Mouse (Mus musculus) Patski (cell line): ENCODE measurements around the gene Spast. TPM values are rescaled to one million over a fixed set of nuclear protein-coding genes. Genes with fewer than 3 reads are reported as not detected.
A peak's percentile ranks its signal among the peaks of the same experiment; 100 is the strongest.
"Not testable (repeated sequence)": the region's sequence is repeated elsewhere in the genome, so short reads cannot be mapped to it uniquely, and the experiment has no call there.

Experiments
- ATAC-seq: fragments of 100-300 bp; one replicate; pipeline ENCODE4 v1.8.0; 2021
- CTCF ChIA-PET: fragments of 350-600 bp; sonication (Branson Sonifier 250); formaldehyde crosslinking; loops from one replicate; lab custom pipeline; 2022; ENCODE audit warnings: inconsistent platforms; lab: Charles Lee
- POLR2A ChIA-PET: fragments of 350-600 bp; sonication (Branson Sonifier 250); formaldehyde crosslinking; loops from one replicate; lab custom pipeline; 2022; ENCODE audit warnings: antibody characterized with exemption, inconsistent platforms; lab: Charles Lee
- DNase-seq: peaks from one replicate; pipeline ENCODE4 v3.0.0-alpha.2; 2011; ENCODE audit warnings: low read depth, low spot score
- H3K27me3 ChIP-seq: fragments of 371-371 bp; one replicate; pipeline ENCODE4 v1.5.1; 2021
- CTCF ChIP-seq: fragments of 100-300 bp; IDR thresholded peaks from one replicate; pipeline ENCODE4 v1.5.1; 2021
- in situ Hi-C: fragments of 300-500 bp; cut with MboI; formaldehyde crosslinking; loops from 3 replicates; pipeline ENCODE4 v1.11.1; 2018; ENCODE audit warnings: low pct_unique_long_range_greater_than_20kb, mixed read lengths
- polyA plus RNA-seq: library from polyadenylated mRNA; unstranded; gene quantifications from one replicate; pipeline ENCODE4 v1.2.3, GENCODE M21; 2021

Spast gene
- polyA plus RNA-seq, 1 experiment from 2014 or later: 27.5 TPM

- ATAC-seq: no peak
- ChIA-PET CTCF (interaction anchor here (0.8 to 1.5 kb wide), 2 partner anchors 16 to 275 kb away, joined by 3 read pairs; no protein-coding TSS in a partner anchor), POLR2A (interaction anchor here (0.7 kb wide), 1 partner anchor 19 kb away, joined by 3 read pairs; no protein-coding TSS in a partner anchor)
- no peak for DNase-seq
- no peaks in the 10 kb centered on the region for H3K27me3 ChIP-seq
- in situ Hi-C loops: loop anchor here (5.0 to 25.0 kb wide), 2 partner anchors 404 to 1459 kb away; partner anchors contain the start of gene Ypel5
- peak; percentile 91 for TF ChIP-seq CTCF
Measured at GRCm38 (mm10) chr17:74296076-74296823, 42.5 kb upstream of the Spast start.

GRCm38 (mm10) chr17:74296991-74297390 is 41.8 kb upstream of the Spast start:
- DNase-seq, H3K27me3 ChIP-seq, ATAC-seq, POLR2A ChIA-PET: not testable (repeated sequence)
- in situ Hi-C loops: loop anchor here (5.0 to 25.0 kb wide), 2 partner anchors 405 to 1460 kb away; partner anchors contain the start of gene Ypel5
- CTCF ChIA-PET: interaction anchor here (1.5 kb wide), 1 partner anchor 276 kb away, joined by 3 read pairs; no protein-coding TSS in a partner anchor

GRCm38 (mm10) chr17:74300089-74300488 is 38.7 kb upstream of the Spast start:
- DNase-seq (no peak), ATAC-seq (no peak)
- ChIA-PET CTCF (no interaction called here), POLR2A (no interaction called here)
- no peaks in the 10 kb centered on the region for H3K27me3 ChIP-seq
- no peak for TF ChIP-seq CTCF
- in situ Hi-C loops: loop anchor here (5.0 kb wide), 1 partner anchor 263 kb away; no protein-coding TSS in a partner anchor

- CTCF ChIA-PET: no interaction called here
- in situ Hi-C loops: loop anchor here (5.0 kb wide), 1 partner anchor 267 kb away; no protein-coding TSS in a partner anchor
- no peak for ATAC-seq
Measured at GRCm38 (mm10) chr17:74304060-74304459, 34.7 kb upstream of the Spast start.

GRCm38 (mm10) chr17:74305616-74306015 is 33.2 kb upstream of the Spast start:
- ATAC-seq (no peak), DNase-seq (no peak)
- ChIA-PET CTCF (no interaction called here), POLR2A (interaction anchor here (1.0 kb wide), 1 partner anchor 223 kb away, joined by 3 read pairs; the partner anchor contains the start of gene Birc6)
- no peak for TF ChIP-seq CTCF
- in situ Hi-C loops: no loop called here
- no peaks in the 10 kb centered on the region for H3K27me3 ChIP-seq

More at GRCm38 (mm10) chr17:74304060-74304459, 34.7 kb upstream of the Spast start:
- DNase-seq: no peak
- H3K27me3 ChIP-seq: no peaks in the 10 kb centered on the region
- no peak for TF ChIP-seq CTCF
- POLR2A ChIA-PET: no interaction called here

- no peak for ATAC-seq
- CTCF ChIA-PET: no interaction called here
- POLR2A ChIA-PET: no interaction called here
Measured at GRCm38 (mm10) chr17:74306021-74306420, 32.8 kb upstream of the Spast start.

GRCm38 (mm10) chr17:74315445-74316308 is 23.1 kb upstream of the Spast start:
- peak; percentile 66 for ATAC-seq
- no peaks in the 10 kb centered on the region for H3K27me3 ChIP-seq
- in situ Hi-C loops: no loop called here
- no peak for TF ChIP-seq CTCF
- no peak for DNase-seq
- ChIA-PET POLR2A (interaction anchor here (0.6 to 1.2 kb wide), 2 partner anchors 19 to 139 kb away, joined by 3 to 4 read pairs; no protein-coding TSS in a partner anchor), CTCF (no interaction called here)

More at GRCm38 (mm10) chr17:74306021-74306420, 32.8 kb upstream of the Spast start:
- H3K27me3 ChIP-seq: no peaks in the 10 kb centered on the region
- in situ Hi-C loops: no loop called here
- no peak for TF ChIP-seq CTCF
- DNase-seq: no peak

- H3K27me3 ChIP-seq: no peaks in the 10 kb centered on the region
- in situ Hi-C loops: no loop called here
- no peak for TF ChIP-seq CTCF
- POLR2A ChIA-PET: interaction anchor here (0.6 to 0.7 kb wide), 2 partner anchors 22 to 755 kb away, joined by 3 to 4 read pairs; partner anchors contain the start of gene Spast
- CTCF ChIA-PET: no interaction called here
- ATAC-seq (peak; percentile 90), DNase-seq (no peak)
Measured at GRCm38 (mm10) chr17:74316309-74316863, 22.4 kb upstream of the Spast start.

- TF ChIP-seq CTCF: no peak
- in situ Hi-C loops: no loop called here
- no peak for DNase-seq
- no peak for ATAC-seq
- POLR2A ChIA-PET: no interaction called here
- H3K27me3 ChIP-seq: no peaks in the 10 kb centered on the region
- CTCF ChIA-PET: interaction anchor here (1.5 kb wide), 1 partner anchor 9 kb away, joined by 3 read pairs; no protein-coding TSS in a partner anchor
Measured at GRCm38 (mm10) chr17:74318721-74319120, 20.1 kb upstream of the Spast start.
